Mouse (Mus musculus) adrenal gland, postnatal 14 days (tissue): ENCODE results near the gene Kif16b. TPM values are rescaled to one million over a fixed set of nuclear protein-coding genes. Genes with fewer than 3 reads are reported as not detected.
A peak's percentile ranks its signal among the peaks of the same experiment; 100 is the strongest.

Source experiments
- DNase-seq: peaks from one replicate; pipeline ENCODE4 v3.0.0; 2021; ENCODE audit warnings: mixed read lengths
- long read RNA-seq, 2 experiments: library from polyadenylated mRNA; stranded (forward); transcript quantifications; one replicate each; pipeline ENCODE4 v2.0.0; 2021
- total RNA-seq: library from RNA; stranded (reverse); gene quantifications from 2 replicates; pipeline ENCODE4 v1.2.3, GENCODE M21; 2021

Kif16b gene
- total RNA-seq: 19.9 and 23.1 TPM in 2 replicates
- long read RNA-seq, experiment 1, full-length matches to known transcripts: 4 of 13 reads
- long read RNA-seq, experiment 1, partial matches to known transcripts: 4 of 13 reads
- long read RNA-seq, experiment 1, other reads (novel, unspliced or antisense): 5 of 13 reads
- long read RNA-seq, experiment 2, full-length matches to known transcripts: 4 of 6 reads
- long read RNA-seq, experiment 2, partial matches to known transcripts: 1 of 6 reads
- long read RNA-seq, experiment 2, other reads (novel, unspliced or antisense): 1 of 6 reads

DNA sequence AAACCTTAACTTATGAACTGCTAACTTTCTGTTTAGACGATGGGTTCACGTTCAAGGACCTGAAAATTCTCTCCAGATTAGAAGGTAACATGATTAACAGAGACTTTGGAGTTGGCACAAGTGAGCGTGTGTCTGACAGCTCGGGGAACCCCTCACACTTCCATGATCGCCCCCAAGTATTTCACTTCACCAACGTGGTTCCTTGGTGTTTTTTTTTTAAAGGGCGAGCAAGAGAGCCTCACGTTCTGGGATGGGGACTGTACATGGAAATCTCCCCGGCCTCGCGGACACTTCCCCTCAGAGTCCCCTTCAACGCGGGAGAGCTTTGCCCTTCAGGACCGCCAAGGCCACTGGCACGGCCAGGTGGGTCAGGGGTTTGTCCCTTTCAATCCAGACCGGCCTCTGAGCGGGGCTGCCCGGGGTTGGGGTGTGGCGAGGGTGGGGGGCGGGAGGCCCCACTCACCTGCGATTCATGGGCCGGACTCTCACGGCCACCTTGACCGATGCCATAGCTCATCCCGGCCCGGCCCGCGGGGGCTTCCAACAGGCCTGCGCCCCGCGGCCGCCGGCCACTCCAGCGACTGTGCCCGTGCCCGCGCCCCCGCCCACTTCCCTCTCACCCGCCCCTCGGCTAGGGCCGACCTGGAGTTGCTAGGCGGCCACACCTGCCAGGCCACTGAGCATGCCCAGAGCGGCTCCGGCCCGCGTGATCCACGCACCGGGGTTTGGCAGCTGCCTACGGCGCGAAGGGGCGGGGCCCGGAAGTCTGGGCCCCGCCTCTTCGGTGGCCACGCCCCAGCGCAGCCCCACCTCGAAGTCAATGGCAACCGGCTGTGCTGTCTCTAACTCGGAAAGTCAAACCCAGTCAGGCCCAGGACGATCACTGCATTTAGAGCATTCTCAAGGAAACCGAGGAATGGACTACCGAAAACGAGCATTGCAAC, at the start of gene Kif16b:
Kif16b (minus strand) TSS at position 670 of the 944 bp plus-strand sequence.
- DNase-seq: peak; percentile 97

- no peak for DNase-seq
Measured at GRCm38 (mm10) chr2:142940899-142941642, 39.7 kb upstream of the Kif16b start.

- no peak for DNase-seq
Measured at GRCm38 (mm10) chr2:142930445-142930844, 29.1 kb upstream of the Kif16b start.

GRCm38 (mm10) chr2:142929226-142930112, 28.1 kb upstream of the Kif16b start:
- DNase-seq: no peak

- no peak for DNase-seq
Measured at GRCm38 (mm10) chr2:142910808-142911388, 9.6 kb upstream of the Kif16b start.

GRCm38 (mm10) chr2:142909213-142909612, 7.9 kb upstream of the Kif16b start:
- no peak for DNase-seq

- DNase-seq: peak; percentile 9
Measured at GRCm38 (mm10) chr2:142907056-142907455, 5.7 kb upstream of the Kif16b start.

GRCm38 (mm10) chr2:142902905-142903895, 1.9 kb upstream of the Kif16b start:
- peak; percentile 97 for DNase-seq

GRCm38 (mm10) chr2:142900120-142900861, 1.0 kb downstream of the Kif16b start:
- no peak for DNase-seq

DNA sequence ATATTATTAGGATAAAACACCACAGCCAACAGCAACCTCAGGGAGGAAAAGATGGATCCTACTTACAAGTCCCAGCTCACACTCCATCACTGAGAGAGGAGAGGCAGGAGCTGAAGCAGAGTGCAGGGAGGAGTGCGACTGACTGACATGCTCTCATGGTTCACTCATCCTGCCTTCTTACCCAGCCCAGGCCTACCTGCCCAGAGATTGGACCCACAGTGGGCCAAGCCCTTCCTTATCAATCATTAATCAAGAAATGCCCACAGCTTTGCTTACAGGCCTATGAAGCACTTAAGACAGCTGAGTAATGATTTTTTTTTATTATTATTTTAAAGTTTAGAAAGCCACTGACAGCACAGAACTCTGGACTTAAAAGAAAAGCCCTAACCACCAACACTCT, 7.6 kb downstream of the Kif16b start:
- no peak for DNase-seq

DNA sequence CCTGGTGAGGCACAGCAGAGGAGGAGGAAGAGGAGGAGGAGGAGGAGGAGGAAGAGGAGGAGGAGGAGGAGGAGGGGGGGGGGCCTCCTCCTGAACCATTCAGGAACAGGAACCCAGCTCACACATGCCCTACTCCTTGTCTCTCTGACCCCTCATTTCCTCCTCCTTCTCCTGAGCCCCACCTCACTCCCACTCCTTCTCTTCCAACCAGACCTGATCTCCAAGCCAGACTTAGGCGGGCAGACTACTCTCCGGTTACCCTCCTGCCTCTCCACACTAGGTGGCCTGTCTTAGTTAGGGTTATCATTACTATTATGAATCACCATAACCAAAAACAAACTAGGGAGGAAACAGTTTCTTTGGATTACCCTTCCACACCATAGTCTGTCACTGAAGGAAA, 10.0 kb downstream of the Kif16b start:
- no peak for DNase-seq

- no peak for DNase-seq
Measured at GRCm38 (mm10) chr2:142884456-142884855, 16.9 kb downstream of the Kif16b start.

- DNase-seq: no peak
Measured at GRCm38 (mm10) chr2:142883625-142883994, 17.7 kb downstream of the Kif16b start.

GRCm38 (mm10) chr2:142882871-142883624, 18.3 kb downstream of the Kif16b start:
- DNase-seq: no peak

DNA sequence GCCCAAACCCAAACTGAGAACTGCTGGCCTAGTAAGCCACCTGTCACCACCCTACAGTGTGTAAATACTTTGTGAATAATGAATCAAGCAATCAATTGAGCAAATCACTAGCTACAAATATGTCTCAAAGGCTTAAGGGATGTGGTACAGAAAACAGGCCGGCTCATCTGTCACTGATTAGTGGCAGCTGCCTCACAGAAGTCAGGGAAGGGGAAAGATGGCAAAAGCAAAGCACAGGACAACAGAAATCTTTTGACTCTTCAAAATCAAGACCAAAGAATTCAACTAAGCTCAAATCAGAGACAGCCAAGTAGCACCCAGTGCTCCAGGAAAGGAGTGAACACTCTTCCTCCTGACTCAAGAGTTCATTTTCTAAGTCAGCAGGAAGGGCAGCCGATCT, 18.9 kb downstream of the Kif16b start:
- DNase-seq: no peak

DNA sequence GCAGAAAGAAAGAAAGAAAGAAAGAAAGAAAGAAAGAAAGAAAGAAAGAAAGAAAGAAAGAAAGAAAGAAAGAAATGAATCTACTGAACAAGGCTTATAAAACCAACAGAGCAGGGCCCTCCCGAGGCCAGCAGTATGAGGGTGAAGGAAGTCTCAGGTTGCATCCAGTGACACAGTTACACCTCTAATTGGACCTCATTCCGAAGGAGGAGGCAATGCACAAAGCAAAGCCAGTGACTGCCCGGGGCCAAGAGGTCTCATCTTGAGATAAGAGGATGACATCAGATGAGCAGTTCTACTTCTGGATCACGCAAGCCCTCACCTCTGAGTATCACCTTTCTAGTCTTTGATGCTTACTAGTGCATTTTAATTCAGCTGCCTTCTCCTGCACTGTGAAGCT, 20.2 kb downstream of the Kif16b start:
- DNase-seq: no peak

DNA sequence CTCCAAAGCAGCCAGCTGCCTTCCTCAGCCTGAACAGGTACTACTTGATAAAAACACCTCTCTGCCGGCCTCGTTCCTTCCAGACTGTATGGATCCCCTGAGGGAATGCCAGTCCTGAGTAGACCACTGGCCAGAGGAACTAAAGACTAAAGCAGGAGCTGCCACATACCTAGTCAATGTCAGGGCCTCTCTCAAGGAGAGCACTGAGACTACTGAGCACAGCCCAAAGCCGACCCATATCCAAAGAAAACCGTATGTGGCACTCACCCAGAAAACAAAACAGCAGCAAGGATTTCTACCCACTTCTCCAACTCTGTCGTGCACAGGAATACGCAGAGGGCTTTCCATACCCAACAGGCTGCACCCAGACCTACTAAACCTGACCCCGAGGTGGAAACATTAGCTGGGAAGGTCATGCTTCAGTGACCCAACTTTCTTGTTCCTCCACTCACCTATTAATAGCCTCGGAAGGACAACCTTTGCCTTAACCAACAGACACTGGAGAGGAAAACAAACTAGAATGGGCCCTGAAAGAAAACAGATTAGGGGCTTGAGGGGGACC, 22.0 kb downstream of the Kif16b start:
- DNase-seq: no peak

DNA sequence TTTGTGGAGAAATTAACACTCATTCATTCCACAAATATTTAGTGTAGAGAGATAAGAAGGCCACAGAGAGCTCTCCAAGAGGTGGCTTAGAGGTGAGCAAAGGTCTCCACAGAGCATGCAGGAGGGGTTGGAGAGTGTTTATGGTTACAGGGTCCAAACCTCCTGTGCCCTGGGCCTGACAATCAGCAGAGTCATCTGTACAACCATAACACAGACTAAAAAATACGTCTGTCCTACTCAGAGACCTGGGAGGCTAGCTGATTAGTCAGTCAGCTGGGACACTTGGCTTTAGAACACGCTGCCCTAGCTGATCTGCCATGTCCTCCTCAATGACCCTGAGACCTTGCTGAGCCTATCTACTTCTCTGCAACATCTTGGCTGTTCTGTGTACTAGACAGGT, 24.7 kb downstream of the Kif16b start:
- DNase-seq: no peak
